Mouse (Mus musculus): ENCODE measurements at regions not wholly inside any gene's neighbourhood (a gene's known extent, or its start where the extent isn't known, plus 50 kb on each side); places are given as distances from the start of the nearest gene placed in this dataset.

DNA sequence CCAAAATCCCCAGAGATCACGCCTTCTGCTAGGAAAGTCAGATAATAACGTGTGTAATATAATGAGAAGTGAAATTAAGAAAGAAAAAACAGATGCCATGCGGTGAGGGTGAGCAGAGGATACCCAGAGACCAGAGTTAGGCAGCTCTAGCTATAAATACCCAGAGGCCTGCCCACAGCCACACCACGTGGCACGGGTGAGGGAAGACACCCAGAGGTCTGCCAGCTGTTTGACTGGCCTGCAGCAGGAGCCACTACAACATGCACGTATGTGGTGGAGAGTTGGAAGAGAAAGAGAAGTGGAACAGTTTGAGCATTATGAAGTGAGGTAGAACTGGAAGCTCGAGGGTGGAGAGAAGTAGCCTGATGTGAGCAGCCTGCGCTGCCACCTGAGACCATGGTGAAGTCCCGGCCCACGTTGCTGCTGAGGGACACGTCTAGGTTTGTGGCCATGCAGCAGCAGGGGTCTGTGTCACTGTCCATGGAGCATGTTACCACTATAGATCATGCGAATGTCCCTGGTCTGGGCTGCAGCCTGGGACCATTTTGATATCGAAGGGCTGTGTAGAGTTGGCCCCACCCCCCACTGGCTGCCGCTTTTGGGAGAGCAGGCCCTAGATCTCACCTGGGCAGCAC lies 88.2 kb upstream of the Fyn start:
- Histone ChIP-seq H3K4me3 (ENCODE audit: low read length) (no peak overlapping the region), H3K27me3 (ENCODE audit: control insufficient read depth, insufficient read depth, low read depth, low read length) (no peaks in the 10 kb centered on the region), H3K9me3 (ENCODE audit: control insufficient read depth, low read length) (no peaks in the 10 kb centered on the region), H3K27ac (ENCODE audit: low read length) (no peak overlapping the region), H3K9ac (ENCODE audit: low read length) (no peak overlapping the region), H3K36me3 (ENCODE audit: control insufficient read depth, insufficient read depth, low read length) (no peaks in the 10 kb centered on the region), H3K4me2 (ENCODE audit: low read depth, low read length) (no peak overlapping the region), H3K4me1 (replicated peaks; ENCODE audit: control insufficient read depth, insufficient read depth, low read length) (no peaks in the 10 kb centered on the region)
- no peak for ATAC-seq (ENCODE audit: low read depth)
- WGBS, result 77% methylated on average over 14 of the region's 14 CpGs

DNA sequence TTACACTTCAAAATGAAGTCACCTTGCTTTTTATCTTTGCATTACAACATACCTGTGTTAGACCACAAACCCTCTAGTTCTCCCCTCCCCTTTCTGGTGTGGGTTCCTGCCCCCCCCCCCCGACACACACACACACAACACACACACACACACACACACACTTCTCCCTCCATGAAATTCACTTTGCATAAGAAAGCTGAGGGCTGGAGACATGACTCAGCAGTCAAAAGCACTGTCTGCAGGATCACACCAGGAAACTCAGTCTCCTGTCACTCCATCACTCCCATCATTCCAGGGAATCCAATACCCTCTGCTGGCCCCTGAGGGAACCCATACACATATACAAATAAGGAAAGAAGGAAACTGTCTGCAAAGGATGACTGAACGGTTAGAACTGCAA lies 94.5 kb upstream of the Fyn start:
- no peak overlapping the region for H3K4me3 ChIP-seq (ENCODE audit: low read length)
- H3K4me1 ChIP-seq (replicated peaks; ENCODE audit: control insufficient read depth, insufficient read depth, low read length), result no peaks in the 10 kb centered on the region
- H3K4me2 ChIP-seq (ENCODE audit: low read depth, low read length), result no peak overlapping the region
- H3K9me3 ChIP-seq (ENCODE audit: control insufficient read depth, low read length), result no peaks in the 10 kb centered on the region
- ATAC-seq (ENCODE audit: low read depth), result no peak
- no peak overlapping the region for H3K9ac ChIP-seq (ENCODE audit: low read length)
- no peak overlapping the region for H3K27ac ChIP-seq (ENCODE audit: low read length)
- WGBS, result 35% methylated on average over 2 of the region's 2 CpGs
- no peaks in the 10 kb centered on the region for H3K36me3 ChIP-seq (ENCODE audit: control insufficient read depth, insufficient read depth, low read length)
- no peaks in the 10 kb centered on the region for H3K27me3 ChIP-seq (ENCODE audit: control insufficient read depth, insufficient read depth, low read depth, low read length)

DNA sequence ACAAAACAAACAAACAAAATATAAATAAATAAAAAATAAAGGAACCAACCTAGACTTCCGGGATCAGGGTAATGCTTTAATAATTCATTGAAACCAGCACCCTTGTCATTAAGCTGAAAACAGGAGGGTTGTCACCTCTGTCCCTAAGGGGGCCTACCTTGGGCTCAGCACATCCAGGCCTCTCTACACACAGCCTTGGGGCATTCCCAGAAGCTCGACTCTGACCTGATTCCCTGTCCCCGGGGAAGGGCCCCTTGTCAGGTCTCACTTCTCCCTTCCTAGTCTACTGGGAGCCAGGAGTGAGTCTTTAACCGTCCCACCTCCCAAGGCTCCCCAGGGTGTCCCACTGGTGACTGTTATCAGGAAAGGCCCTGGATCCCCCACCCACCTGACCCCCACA lies 95.2 kb upstream of the Fyn start:
- Histone ChIP-seq H3K36me3 (ENCODE audit: control insufficient read depth, insufficient read depth, low read length) (no peaks in the 10 kb centered on the region), H3K4me1 (replicated peaks; ENCODE audit: control insufficient read depth, insufficient read depth, low read length) (no peaks in the 10 kb centered on the region), H3K27ac (ENCODE audit: low read length) (no peak overlapping the region), H3K9ac (ENCODE audit: low read length) (no peak overlapping the region), H3K27me3 (ENCODE audit: control insufficient read depth, insufficient read depth, low read depth, low read length) (no peaks in the 10 kb centered on the region), H3K9me3 (ENCODE audit: control insufficient read depth, low read length) (no peaks in the 10 kb centered on the region), H3K4me3 (ENCODE audit: low read length) (no peak overlapping the region), H3K4me2 (ENCODE audit: low read depth, low read length) (no peak overlapping the region)
- no peak for ATAC-seq (ENCODE audit: low read depth)
- 65% methylated on average over 4 of the region's 4 CpGs for WGBS

GRCm38 (mm10) chr10:39272387-39272949 lies 96.2 kb upstream of the Fyn start:
- no peak for ATAC-seq (ENCODE audit: low read depth)
- Histone ChIP-seq H3K9ac (ENCODE audit: low read length) (no peak overlapping the region), H3K4me2 (ENCODE audit: low read depth, low read length) (no peak overlapping the region), H3K4me1 (replicated peaks; ENCODE audit: control insufficient read depth, insufficient read depth, low read length) (no peaks in the 10 kb centered on the region), H3K27ac (ENCODE audit: low read length) (no peak overlapping the region), H3K9me3 (ENCODE audit: control insufficient read depth, low read length) (no peaks in the 10 kb centered on the region), H3K4me3 (ENCODE audit: low read length) (no peak overlapping the region), H3K27me3 (ENCODE audit: control insufficient read depth, insufficient read depth, low read depth, low read length) (no peaks in the 10 kb centered on the region), H3K36me3 (ENCODE audit: control insufficient read depth, insufficient read depth, low read length) (no peaks in the 10 kb centered on the region)
- WGBS, result 75% methylated on average over 6 of the region's 6 CpGs

- WGBS, result 75% methylated on average over 3 of the region's 3 CpGs
- peaks cover 4% of the 10 kb centered on the region for H3K4me1 ChIP-seq (replicated peaks; ENCODE audit: control insufficient read depth, insufficient read depth, low read length)
Observed at GRCm38 (mm10) chr10:39270406-39270805, 98.2 kb upstream of the Fyn start.

GRCm38 (mm10) chr10:39267236-39267635 lies 101.4 kb upstream of the Fyn start:
- Histone ChIP-seq H3K9me3 (ENCODE audit: control insufficient read depth, low read length) (no peaks in the 10 kb centered on the region), H3K27ac (ENCODE audit: low read length) (no peak overlapping the region; the same call in 1 of the 2 replicates), H3K4me1 (replicated peaks; ENCODE audit: control insufficient read depth, insufficient read depth, low read length) (peaks cover 10% of the 10 kb centered on the region), H3K36me3 (ENCODE audit: control insufficient read depth, insufficient read depth, low read length) (no peaks in the 10 kb centered on the region), H3K27me3 (ENCODE audit: control insufficient read depth, insufficient read depth, low read depth, low read length) (no peaks in the 10 kb centered on the region), H3K4me3 (ENCODE audit: low read length) (no peak overlapping the region), H3K9ac (ENCODE audit: low read length) (no peak overlapping the region), H3K4me2 (ENCODE audit: low read depth, low read length) (no peak overlapping the region)
- no peak for ATAC-seq (ENCODE audit: low read depth)
- 89% methylated on average over 6 of the region's 6 CpGs for WGBS

More at GRCm38 (mm10) chr10:39270406-39270805, 98.2 kb upstream of the Fyn start:
- Histone ChIP-seq H3K36me3 (ENCODE audit: control insufficient read depth, insufficient read depth, low read length) (no peaks in the 10 kb centered on the region), H3K27ac (ENCODE audit: low read length) (no peak overlapping the region), H3K9me3 (ENCODE audit: control insufficient read depth, low read length) (no peaks in the 10 kb centered on the region), H3K4me3 (ENCODE audit: low read length) (no peak overlapping the region), H3K9ac (ENCODE audit: low read length) (no peak overlapping the region), H3K27me3 (ENCODE audit: control insufficient read depth, insufficient read depth, low read depth, low read length) (no peaks in the 10 kb centered on the region), H3K4me2 (ENCODE audit: low read depth, low read length) (no peak overlapping the region)
- ATAC-seq (ENCODE audit: low read depth), result no peak

GRCm38 (mm10) chr10:39266482-39266881 lies 102.2 kb upstream of the Fyn start:
- peak; percentile 94 for ATAC-seq (ENCODE audit: low read depth)
- Histone ChIP-seq H3K4me3 (ENCODE audit: low read length) (no peak overlapping the region), H3K27me3 (ENCODE audit: control insufficient read depth, insufficient read depth, low read depth, low read length) (no peaks in the 10 kb centered on the region), H3K9ac (ENCODE audit: low read length) (0 out of 2 replicates have a peak overlapping the region, but pooled peaks have one; percentile 44), H3K4me1 (replicated peaks; ENCODE audit: control insufficient read depth, insufficient read depth, low read length) (peaks cover 15% of the 10 kb centered on the region), H3K36me3 (ENCODE audit: control insufficient read depth, insufficient read depth, low read length) (no peaks in the 10 kb centered on the region), H3K27ac (ENCODE audit: low read length) (peak overlapping the region; percentile 71), H3K4me2 (ENCODE audit: low read depth, low read length) (0 out of 2 replicates have a peak overlapping the region, but pooled peaks have one; percentile 19), H3K9me3 (ENCODE audit: control insufficient read depth, low read length) (no peaks in the 10 kb centered on the region)
- WGBS, result 19% methylated on average over 5 of the region's 5 CpGs

- Histone ChIP-seq H3K27ac (ENCODE audit: low read length) (no peak overlapping the region), H3K9ac (ENCODE audit: low read length) (no peak overlapping the region), H3K4me3 (ENCODE audit: low read length) (no peak overlapping the region), H3K4me2 (ENCODE audit: low read depth, low read length) (no peak overlapping the region), H3K9me3 (ENCODE audit: control insufficient read depth, low read length) (no peaks in the 10 kb centered on the region), H3K36me3 (ENCODE audit: control insufficient read depth, insufficient read depth, low read length) (no peaks in the 10 kb centered on the region), H3K4me1 (replicated peaks; ENCODE audit: control insufficient read depth, insufficient read depth, low read length) (peaks cover 19% of the 10 kb centered on the region), H3K27me3 (ENCODE audit: control insufficient read depth, insufficient read depth, low read depth, low read length) (no peaks in the 10 kb centered on the region)
- 27% methylated on average over 7 of the region's 7 CpGs for WGBS
- ATAC-seq (ENCODE audit: low read depth), result no peak
Observed at GRCm38 (mm10) chr10:39262466-39262865, 98.9 kb upstream of the Ccn6 start.

DNA sequence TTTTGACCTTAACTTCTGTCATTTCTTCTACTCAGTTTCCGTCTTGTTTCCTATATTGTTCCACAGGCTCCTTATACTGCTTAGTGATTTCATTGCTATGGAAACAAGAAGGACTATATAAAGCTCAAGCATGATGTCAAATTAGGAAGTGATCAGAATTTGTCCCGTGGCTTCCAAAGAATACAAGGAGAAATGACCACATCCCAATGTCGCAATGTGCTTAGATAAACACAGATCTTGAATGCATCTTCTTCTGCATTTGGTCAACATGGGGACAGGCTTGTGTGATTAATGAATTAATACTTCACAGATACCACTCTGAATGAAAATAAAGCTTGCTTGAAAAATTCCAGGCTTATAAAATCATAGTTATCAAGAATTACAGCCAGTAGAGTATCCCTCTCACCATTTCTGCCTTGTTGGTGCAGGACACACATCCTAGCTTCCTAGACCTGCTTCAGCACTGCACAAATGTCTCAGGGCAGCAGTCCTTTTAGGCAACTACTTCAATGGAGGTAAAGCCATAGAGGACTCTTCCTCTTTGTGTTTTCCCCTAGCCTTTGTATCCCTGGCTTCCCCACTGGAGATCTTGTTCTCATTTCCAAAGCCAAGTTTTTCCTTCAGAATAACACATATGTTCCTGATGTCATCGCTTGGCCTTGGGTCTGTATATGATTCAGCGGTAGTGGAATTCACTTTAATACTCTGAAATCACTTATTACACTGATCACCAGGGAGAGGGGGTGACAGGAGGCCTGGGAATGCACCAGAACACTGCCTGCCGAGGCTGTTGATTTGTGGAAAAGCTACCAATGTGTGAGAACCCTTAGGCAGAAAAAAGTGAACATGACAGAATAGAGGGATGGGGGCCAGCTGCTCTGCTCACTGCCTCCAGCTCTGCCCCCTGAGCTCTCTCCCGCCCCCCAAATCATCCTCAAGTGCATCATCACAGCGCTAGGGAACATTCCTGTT lies 97.9 kb upstream of the Ccn6 start:
- peaks cover 18% of the 10 kb centered on the region for H3K4me1 ChIP-seq (replicated peaks; ENCODE audit: control insufficient read depth, insufficient read depth, low read length)
- peak; percentile 70 for ATAC-seq (ENCODE audit: low read depth)
- 49% methylated on average over 8 of the region's 8 CpGs for WGBS
- peak overlapping the region; percentile 57; the same call in 1 of the 2 replicates for H3K27ac ChIP-seq (ENCODE audit: low read length)
- no peak overlapping the region for H3K4me3 ChIP-seq (ENCODE audit: low read length)
- H3K4me2 ChIP-seq (ENCODE audit: low read depth, low read length), result no peak overlapping the region
- H3K27me3 ChIP-seq (ENCODE audit: control insufficient read depth, insufficient read depth, low read depth, low read length), result no peaks in the 10 kb centered on the region
- no peaks in the 10 kb centered on the region for H3K36me3 ChIP-seq (ENCODE audit: control insufficient read depth, insufficient read depth, low read length)
- no peak overlapping the region for H3K9ac ChIP-seq (ENCODE audit: low read length)
- no peaks in the 10 kb centered on the region for H3K9me3 ChIP-seq (ENCODE audit: control insufficient read depth, low read length)
